Mouse (Mus musculus): Measurements from ENCODE around the gene Cfap44. TPM values are rescaled to one million over a fixed set of nuclear protein-coding genes. Genes with fewer than 3 reads are reported as not detected.
"Not testable (repeated sequence)": the region's sequence is repeated elsewhere in the genome, so short reads cannot be mapped to it uniquely, and the experiment has no call there.

Gene Cfap44
- total RNA-seq, 2 experiments from 2014 or later: 0.26 TPM; not detected in 1

- no peak for ATAC-seq (replicated peaks; ENCODE audit: poor library complexity, severe bottlenecking)
Observed at GRCm38 (mm10) chr16:44423499-44423898, 28.9 kb downstream of the Cfap44 start.

- ATAC-seq (replicated peaks; ENCODE audit: poor library complexity, severe bottlenecking): no peak
Observed at GRCm38 (mm10) chr16:44428456-44428855, 33.9 kb downstream of the Cfap44 start.

- no peak for ATAC-seq (replicated peaks; ENCODE audit: poor library complexity, severe bottlenecking)
Observed at GRCm38 (mm10) chr16:44430021-44430420, 35.4 kb downstream of the Cfap44 start.

GRCm38 (mm10) chr16:44434931-44435330 lies 40.3 kb downstream of the Cfap44 start:
- no peak for ATAC-seq (replicated peaks; ENCODE audit: poor library complexity, severe bottlenecking)

GRCm38 (mm10) chr16:44435481-44435880 lies 40.9 kb downstream of the Cfap44 start:
- no peak for ATAC-seq (replicated peaks; ENCODE audit: poor library complexity, severe bottlenecking)

GRCm38 (mm10) chr16:44441913-44442312 lies 47.3 kb downstream of the Cfap44 start:
- not testable (repeated sequence) for ATAC-seq (replicated peaks; ENCODE audit: poor library complexity, severe bottlenecking)

- ATAC-seq (replicated peaks; ENCODE audit: poor library complexity, severe bottlenecking): peak; percentile 83
Observed at GRCm38 (mm10) chr16:44457858-44458257, 63.3 kb downstream of the Cfap44 start.

GRCm38 (mm10) chr16:44458826-44459225 lies 64.2 kb downstream of the Cfap44 start:
- ATAC-seq (replicated peaks; ENCODE audit: poor library complexity, severe bottlenecking): peak; percentile 57

GRCm38 (mm10) chr16:44460922-44461321 lies 66.3 kb downstream of the Cfap44 start:
- ATAC-seq (replicated peaks; ENCODE audit: poor library complexity, severe bottlenecking): no peak

- ATAC-seq (replicated peaks; ENCODE audit: poor library complexity, severe bottlenecking): no peak
Observed at GRCm38 (mm10) chr16:44475281-44475680, 80.7 kb downstream of the Cfap44 start.

- ATAC-seq (replicated peaks; ENCODE audit: poor library complexity, severe bottlenecking): peak; percentile 63
Observed at GRCm38 (mm10) chr16:44475682-44476375, 81.2 kb downstream of the Cfap44 start.

GRCm38 (mm10) chr16:44478767-44479166 lies 84.2 kb downstream of the Cfap44 start:
- ATAC-seq (replicated peaks; ENCODE audit: poor library complexity, severe bottlenecking): no peak

- ATAC-seq (replicated peaks; ENCODE audit: poor library complexity, severe bottlenecking): no peak
Observed at GRCm38 (mm10) chr16:44479852-44480251, 85.3 kb downstream of the Cfap44 start.

- ATAC-seq (replicated peaks; ENCODE audit: poor library complexity, severe bottlenecking): peak; percentile 33; the same call in 1 of the 2 replicates
Observed at GRCm38 (mm10) chr16:44480616-44481015, 86.0 kb downstream of the Cfap44 start.

GRCm38 (mm10) chr16:44481599-44482593 lies 87.3 kb downstream of the Cfap44 start:
- ATAC-seq (replicated peaks; ENCODE audit: poor library complexity, severe bottlenecking): no peak

GRCm38 (mm10) chr16:44484079-44484478 lies 89.5 kb downstream of the Cfap44 start:
- ATAC-seq (replicated peaks; ENCODE audit: poor library complexity, severe bottlenecking): peak; percentile 74

- no peak for ATAC-seq (replicated peaks; ENCODE audit: poor library complexity, severe bottlenecking)
Observed at GRCm38 (mm10) chr16:44484831-44485230, 90.2 kb downstream of the Cfap44 start.

GRCm38 (mm10) chr16:44485691-44486090 lies 91.1 kb downstream of the Cfap44 start:
- no peak for ATAC-seq (replicated peaks; ENCODE audit: poor library complexity, severe bottlenecking)

- ATAC-seq (replicated peaks; ENCODE audit: poor library complexity, severe bottlenecking): no peak
Observed at GRCm38 (mm10) chr16:44486612-44487011, 92.0 kb downstream of the Cfap44 start.

- no peak for ATAC-seq (replicated peaks; ENCODE audit: poor library complexity, severe bottlenecking)
Observed at GRCm38 (mm10) chr16:44487194-44487593, 92.6 kb downstream of the Cfap44 start.

- ATAC-seq (replicated peaks; ENCODE audit: poor library complexity, severe bottlenecking): no peak
Observed at GRCm38 (mm10) chr16:44491051-44491450, 96.5 kb downstream of the Cfap44 start.
